9 mouse cellular contexts compared by ENCODE assay signal in genomic region chr2:52499849-52500262, GRCm38 (mm10).
A peak's percentile ranks its signal among the peaks of the same experiment; 100 is the strongest.
DNase-seq lines count a peak whose midpoint lies in the region; ATAC-seq lines count a peak whose summit lies in the region.
"Had no signal": no experiment of that assay in that cellular context is flagged by ENCODE, and none has a peak within 500 bp of the region (broad histone marks: within the 10 kb centered on the region; RNA-seq: fewer than 3 reads in every experiment).

No protein-coding gene starts in this region.

- no peak overlapping the region for H3K4me3 ChIP-seq in hindbrain, embryonic 16.5 days (ENCODE audit: low read length)
- H3K4me3 ChIP-seq: liver, embryonic 15.5 days had no signal

- peak overlapping the region; percentile 23; the same call in 1 of the 2 replicates for H3K9ac ChIP-seq in hindbrain, embryonic 16.5 days (ENCODE audit: low read depth, low read length)
- H3K9ac ChIP-seq: liver, embryonic 15.5 days had no signal

- DNase-seq in heart, adult 8-10 months (ENCODE audit: low spot score) = peak; percentile 45
- no peak for DNase-seq in heart, postnatal 4 days
- peak; percentile 18 for DNase-seq in retina, adult 2 months (ENCODE audit: low read depth, low spot score)
- DNase-seq in retina, postnatal 1 day = no peak
- peak; percentile 40 to 62 for DNase-seq in right cerebral cortex, postnatal 36 days (ENCODE audit: low spot score in 2 of 2)
- DNase-seq in urinary bladder, adult 18-20 months (ENCODE audit: low spot score in 2 of 2) = no peak

- peak overlapping the region; percentile 53 for H3K27ac ChIP-seq in hindbrain, embryonic 16.5 days (ENCODE audit: low read depth, low read length)
- H3K27ac ChIP-seq: liver, embryonic 15.5 days had no signal

- no peaks in the 10 kb centered on the region for H3K36me3 ChIP-seq in hindbrain, embryonic 16.5 days (ENCODE audit: control insufficient read depth, insufficient read depth, low read length)
- H3K36me3 ChIP-seq: liver, embryonic 15.5 days had no signal

- peak; percentile 60 for ATAC-seq in hindbrain, embryonic 16.5 days
- ATAC-seq in megakaryocyte-erythroid progenitor cell, adult 5-6 weeks (replicated peaks; ENCODE audit: low FRiP score, low TSS enrichment, poor library complexity, severe bottlenecking) = no peak

- peaks cover 11% of the 10 kb centered on the region for H3K4me1 ChIP-seq in hindbrain, embryonic 16.5 days (ENCODE audit: control insufficient read depth, insufficient read depth, low read depth, low read length)

- H3K27me3 ChIP-seq in hindbrain, embryonic 16.5 days (replicated peaks; ENCODE audit: control insufficient read depth, insufficient read depth, low read length) = no peaks in the 10 kb centered on the region
- H3K27me3 ChIP-seq: liver, embryonic 15.5 days had no signal

- WGBS in hindbrain, embryonic 16.5 days = 36% methylated on average over 6 of the region's 6 CpGs

- H3K4me2 ChIP-seq in hindbrain, embryonic 16.5 days (ENCODE audit: low read length) = no peak overlapping the region
- H3K4me2 ChIP-seq: liver, embryonic 15.5 days had no signal

- no peaks in the 10 kb centered on the region for H3K9me3 ChIP-seq in hindbrain, embryonic 16.5 days (ENCODE audit: control insufficient read depth, low read length)
- H3K9me3 ChIP-seq: liver, embryonic 15.5 days had no signal

Comparison
In these comparisons a context has a peak if more than half of its experiments do, and no peak if none do; other contexts are left out.
1. DNase-seq: peak in heart, adult 8-10 months (single experiment), retina, adult 2 months (single experiment) and right cerebral cortex, postnatal 36 days (2 of 2); none in heart, postnatal 4 days (single experiment), retina, postnatal 1 day (single experiment) and urinary bladder, adult 18-20 months (0 of 2).